Mouse (Mus musculus): ENCODE data around the gene Mindy4b-ps. TPM values are rescaled to one million over a fixed set of nuclear protein-coding genes. Genes with fewer than 3 reads are reported as not detected.
"Not testable (repeated sequence)": the region's sequence is repeated elsewhere in the genome, so short reads cannot be mapped to it uniquely, and the experiment has no call there.

Mindy4b-ps gene
- under 1 TPM; 0.41 to 0.65 TPM for total RNA-seq (2021)
- long read RNA-seq, experiment 1, partial matches to known transcripts = 1 of 1 reads
- long read RNA-seq, experiment 1, other reads (novel, unspliced or antisense) = 0 of 1 reads
- long read RNA-seq, experiment 2 = 0 reads

DNA sequence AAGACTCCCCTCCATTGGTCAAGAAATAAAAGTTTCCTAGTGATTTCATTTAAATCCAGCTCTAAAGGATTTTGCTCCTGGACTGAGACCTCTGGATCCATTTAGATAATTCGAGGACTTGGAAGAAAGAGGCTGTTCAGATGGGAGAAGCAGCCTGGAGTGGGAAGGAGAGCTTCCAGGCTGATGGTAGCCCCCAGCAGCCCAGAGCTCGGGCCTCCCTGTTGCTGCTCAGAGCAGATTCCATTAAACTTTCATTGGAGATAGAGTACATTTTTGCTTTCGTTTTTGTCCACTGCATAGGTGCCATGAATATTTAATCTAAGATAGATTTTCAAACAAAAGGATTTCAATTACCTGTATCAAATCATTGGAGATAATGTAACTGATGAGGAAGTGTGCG, at the start of gene Mindy4b-ps:
TSS of gene Mindy4b-ps (minus strand) at position 101 of the 400 bp plus-strand sequence.
- intact Hi-C loops (cut with DNase I) = no loop called here
- no peak for DNase-seq

DNA sequence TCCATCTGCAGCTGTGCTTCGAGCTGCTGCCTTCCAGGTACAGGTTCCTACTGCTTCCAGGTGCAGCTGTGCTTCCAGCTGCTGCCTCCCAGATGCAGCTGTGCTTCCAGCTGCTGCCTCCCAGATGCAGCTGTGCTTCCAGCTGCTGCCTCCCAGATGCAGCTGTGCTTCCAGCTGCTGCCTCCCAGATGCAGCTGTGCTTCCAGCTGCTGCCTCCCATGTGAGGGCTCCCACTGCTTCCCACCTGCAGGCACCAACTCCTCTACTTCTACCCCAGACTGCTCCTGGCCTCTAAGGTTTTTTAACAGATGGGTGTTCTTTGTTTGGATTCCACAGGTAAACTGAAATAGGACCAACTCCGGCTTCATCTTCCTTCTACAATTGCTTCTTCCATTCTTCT, 49.8 kb upstream of the Mindy4b-ps start:
- intact Hi-C loops (cut with DNase I); DNase-seq: not testable (repeated sequence)

DNA sequence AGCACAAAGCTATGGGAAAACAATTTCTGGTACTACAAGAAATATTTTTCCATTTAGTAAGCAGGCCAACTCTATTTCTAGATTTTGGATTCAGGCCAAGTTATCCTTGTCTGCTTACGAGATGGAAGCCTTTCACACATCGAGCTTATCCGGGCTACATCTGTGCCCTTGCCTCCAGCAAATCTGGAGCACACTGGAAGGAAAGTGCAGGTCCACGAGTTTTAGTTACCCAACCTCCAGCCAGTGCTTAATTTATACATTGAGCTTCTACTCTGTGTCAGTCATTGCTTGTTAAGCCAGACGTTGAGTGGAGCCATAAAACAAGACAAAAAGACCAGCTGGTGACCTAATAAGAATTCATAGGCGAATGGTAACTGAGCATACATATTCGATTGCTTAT, 43.6 kb upstream of the Mindy4b-ps start:
- no peak for DNase-seq

DNA sequence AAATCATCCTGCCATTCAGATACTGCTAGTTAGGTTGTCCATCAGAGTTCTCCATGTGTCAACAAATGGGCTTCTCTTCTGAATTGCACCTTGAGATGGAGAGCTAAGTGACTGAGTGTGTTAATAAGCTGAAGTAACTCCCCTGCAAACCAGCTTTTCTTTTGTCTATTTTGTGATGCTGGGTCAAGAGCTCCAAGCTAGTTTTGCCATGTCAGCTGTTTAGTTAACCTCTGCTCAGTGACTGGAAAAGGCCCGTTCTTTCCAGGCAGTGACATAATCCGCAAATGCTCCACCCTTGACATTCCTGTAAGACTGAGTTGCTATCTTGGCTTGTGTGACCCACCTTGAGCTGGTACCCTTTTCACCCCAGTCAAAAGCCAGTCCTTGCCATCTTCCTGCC, 40.9 kb upstream of the Mindy4b-ps start:
- intact Hi-C loops (cut with DNase I) = no loop called here
- no peak for DNase-seq

More for the DNA sequence above, 43.6 kb upstream of the Mindy4b-ps start:
- intact Hi-C loops (cut with DNase I) = no loop called here

DNA sequence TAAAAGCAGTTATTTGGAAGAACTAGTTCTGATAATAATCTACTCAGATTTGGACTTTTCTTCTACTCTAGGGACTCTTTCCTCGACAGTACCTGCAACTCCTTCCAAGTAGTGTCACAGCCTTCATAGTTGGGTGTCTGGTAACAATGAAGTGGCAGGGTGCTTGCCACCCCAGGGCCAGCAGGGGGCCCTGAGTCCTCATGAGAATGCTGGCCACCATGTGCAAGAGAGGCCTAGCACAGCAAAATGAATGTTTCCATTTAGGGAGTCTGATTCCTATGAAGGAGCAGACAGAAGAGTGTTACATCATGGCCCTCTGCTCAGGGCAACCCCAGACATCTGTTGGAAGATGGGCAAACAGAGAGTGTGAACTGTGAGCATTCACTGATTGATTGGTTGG, 21.3 kb upstream of the Mindy4b-ps start:
- intact Hi-C loops (cut with DNase I) = no loop called here
- DNase-seq = peak in 1 of 2 experiments; percentile 2

DNA sequence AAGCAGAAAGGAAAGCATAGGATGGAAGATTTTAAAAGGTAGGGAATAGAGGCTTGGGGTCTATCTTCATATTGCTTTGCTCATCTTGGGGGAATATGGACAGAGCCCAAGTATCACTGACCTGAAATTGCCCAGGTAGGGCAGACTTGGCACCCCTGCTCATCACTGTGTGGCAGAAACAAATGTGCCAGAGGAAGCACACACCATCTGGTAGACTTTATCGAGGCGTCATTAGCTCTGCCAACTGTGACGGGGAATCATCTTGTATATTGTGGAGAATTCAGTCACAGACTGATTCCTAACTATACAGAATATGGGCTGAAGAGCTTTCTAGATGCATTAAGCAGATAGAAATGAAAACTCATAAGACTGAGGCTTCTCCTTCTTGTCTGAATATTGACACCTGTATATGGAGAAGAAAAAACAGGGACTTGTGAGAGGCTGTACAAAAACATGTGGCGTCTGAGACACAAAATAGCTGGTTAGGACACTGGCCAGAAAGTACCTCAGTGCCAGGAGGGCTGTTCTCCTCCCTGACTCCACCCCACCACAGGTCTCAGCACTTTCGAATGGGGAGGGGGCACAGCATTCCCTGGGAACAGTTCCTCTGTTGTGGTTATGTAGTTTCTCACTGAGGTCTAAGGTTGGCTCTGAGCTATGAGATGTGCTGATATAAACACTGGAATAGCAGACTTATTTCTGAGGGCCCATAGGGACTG, 11.5 kb upstream of the Mindy4b-ps start:
- intact Hi-C loops (cut with DNase I) = no loop called here
- no peak for DNase-seq

DNA sequence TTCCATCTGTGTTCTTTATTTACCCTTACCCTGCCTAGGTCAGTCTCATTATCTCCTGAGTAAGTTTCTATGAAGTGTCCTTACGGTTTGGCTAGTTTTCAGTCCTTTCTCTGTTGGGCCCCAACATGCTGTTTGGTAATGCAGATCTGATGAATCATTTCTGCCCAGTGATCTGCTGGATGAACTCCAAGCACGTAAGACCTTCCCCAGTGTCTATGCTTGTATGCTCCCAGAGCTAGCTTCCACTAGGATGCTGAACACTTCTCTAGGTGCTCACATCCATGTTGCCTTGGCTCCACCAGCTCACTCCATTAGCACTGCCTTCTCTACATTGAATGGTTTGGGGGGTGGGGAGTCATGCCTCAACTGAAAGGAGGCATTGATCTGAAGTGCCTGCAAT, 10.8 kb upstream of the Mindy4b-ps start:
- intact Hi-C loops (cut with DNase I) = no loop called here
- DNase-seq = no peak

DNA sequence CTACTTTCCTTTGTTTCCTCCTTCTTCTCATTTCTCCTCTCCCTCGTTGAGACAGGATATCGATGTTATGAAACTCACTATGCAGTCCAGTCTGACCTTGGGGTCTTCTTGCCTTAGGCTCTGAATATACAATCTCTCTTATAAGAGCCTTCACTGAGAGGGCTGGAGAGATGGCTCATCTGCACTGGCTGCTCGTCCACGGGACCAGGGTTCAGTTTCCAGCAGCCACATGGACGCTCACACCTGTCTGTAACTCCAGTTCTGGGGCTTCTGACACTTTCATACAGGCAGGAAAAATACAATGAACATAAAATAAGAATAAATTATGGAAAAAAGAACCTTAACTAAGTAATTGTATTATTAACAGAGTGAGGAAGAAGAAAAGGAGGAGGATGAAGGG, 9.5 kb upstream of the Mindy4b-ps start:
- no peak for DNase-seq
- intact Hi-C loops (cut with DNase I) = no loop called here

DNA sequence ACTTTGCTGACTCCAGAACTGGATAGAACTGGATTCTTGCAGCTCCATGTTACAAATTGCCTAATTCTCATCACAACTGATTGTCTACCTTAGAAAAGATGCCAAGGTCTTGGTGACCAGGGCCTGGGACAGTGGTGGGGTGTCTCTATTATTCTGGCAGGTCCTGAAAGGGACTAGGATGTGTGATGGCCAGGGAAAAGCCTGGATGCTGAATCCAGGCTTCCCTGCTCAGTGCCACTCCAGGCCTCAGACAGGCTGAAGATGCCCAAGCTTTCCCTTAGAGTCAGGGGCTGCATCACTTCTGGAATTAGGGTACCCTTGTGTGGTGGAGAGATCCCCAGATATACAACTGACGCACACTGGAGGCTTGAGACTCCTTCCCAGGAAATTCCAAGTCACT, 7.8 kb upstream of the Mindy4b-ps start:
- intact Hi-C loops (cut with DNase I) = no loop called here
- DNase-seq = no peak

DNA sequence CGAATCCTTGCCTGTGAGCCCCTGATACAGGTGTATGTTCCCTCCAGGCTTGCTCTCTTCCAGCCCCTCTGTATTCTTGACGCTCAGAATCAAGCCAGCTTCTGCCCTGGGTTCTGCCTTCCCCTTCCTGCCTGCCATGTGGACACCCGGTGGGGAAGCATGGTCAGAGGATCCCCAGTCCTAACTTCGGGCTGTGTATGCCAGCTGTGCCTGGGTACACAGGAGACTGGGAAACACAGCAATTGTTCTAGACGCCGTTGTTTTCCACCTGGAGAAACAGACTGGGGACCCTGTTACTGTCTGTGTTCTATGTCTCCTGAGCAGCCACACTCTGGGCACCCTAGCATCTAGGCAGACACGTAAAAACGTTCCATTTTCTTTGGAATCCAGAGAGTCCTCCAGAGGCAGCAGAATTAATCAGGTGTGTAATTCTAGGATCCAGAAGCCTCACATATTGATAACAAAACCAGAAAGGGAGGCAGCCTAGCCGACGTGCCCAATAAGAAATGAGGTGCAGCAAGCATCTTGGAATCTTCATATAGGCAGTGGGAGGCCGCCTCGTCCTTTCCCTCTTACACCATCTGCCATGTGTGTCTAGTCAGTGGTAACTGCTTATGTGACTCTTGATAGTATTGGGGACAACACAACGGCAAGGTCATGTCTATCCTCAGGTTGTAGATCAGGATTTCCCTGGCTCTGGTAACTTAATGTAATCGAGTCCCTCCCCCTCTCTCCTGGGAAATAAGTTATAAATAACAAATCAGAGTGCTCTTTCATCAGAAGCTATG, 6.4 kb upstream of the Mindy4b-ps start:
- intact Hi-C loops (cut with DNase I) = no loop called here
- DNase-seq = no peak

DNA sequence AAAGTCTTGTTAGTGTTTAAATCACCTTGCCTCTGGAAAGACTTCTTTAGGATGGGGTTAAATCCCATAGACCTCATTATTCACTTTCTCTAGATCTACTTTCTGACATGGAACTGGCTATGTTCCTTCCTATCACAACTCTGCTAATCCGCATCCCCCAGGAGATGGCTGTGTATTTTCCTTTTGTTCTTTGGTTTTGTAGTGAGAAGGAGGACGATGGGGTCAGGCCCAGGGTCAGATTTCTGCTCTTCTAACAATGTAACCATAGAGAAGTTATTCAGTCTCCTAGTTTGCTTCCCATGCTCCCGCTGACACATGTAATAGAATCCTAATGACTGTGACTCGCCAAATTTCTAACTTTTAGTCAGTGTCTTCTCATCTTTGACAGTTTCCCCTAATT, 4.2 kb upstream of the Mindy4b-ps start:
- DNase-seq = no peak
- intact Hi-C loops (cut with DNase I) = no loop called here

DNA sequence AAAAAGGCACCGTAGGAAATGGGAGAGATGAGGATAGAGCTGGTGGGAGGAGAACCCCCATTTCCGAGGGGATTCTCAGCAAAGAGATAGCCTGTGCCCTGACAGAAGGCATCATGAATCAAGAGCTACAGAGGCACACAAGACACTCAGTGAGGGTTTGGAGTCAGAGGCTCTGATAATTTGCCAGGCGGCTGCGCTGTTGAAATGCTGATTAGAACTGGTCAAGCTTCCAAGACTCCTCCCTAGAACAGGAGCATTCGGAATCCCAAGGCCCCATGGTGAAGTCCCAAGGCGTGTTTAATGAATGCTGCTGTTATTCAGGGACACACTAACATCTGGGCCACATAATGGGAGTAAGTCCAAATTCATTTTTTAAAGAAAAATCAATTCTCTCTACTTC, 4.8 kb downstream of the Mindy4b-ps start:
- intact Hi-C loops (cut with DNase I) = no loop called here
- DNase-seq = peak; percentile 21 to 33

DNA sequence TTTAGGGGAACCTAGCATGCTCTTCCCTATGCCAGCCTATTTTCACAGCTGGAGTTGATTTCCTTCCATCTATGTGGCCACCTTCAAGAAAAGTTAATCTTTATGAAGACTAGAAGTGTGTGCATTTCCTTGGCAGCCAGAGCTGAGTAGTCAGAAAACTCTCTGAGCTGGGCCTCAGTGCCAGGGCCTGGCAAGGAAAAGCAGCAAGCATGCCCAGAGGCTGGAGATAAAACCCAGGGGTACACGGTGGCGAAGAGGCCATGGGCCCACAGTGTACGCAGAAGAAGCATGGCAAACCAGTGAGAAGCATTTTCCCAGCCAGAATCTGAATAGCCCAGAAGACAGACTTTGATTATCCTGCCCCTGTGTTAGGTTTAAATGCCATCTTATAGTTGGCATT, 7.9 kb downstream of the Mindy4b-ps start:
- intact Hi-C loops (cut with DNase I) = no loop called here
- peak; percentile 55 to 60 for DNase-seq

DNA sequence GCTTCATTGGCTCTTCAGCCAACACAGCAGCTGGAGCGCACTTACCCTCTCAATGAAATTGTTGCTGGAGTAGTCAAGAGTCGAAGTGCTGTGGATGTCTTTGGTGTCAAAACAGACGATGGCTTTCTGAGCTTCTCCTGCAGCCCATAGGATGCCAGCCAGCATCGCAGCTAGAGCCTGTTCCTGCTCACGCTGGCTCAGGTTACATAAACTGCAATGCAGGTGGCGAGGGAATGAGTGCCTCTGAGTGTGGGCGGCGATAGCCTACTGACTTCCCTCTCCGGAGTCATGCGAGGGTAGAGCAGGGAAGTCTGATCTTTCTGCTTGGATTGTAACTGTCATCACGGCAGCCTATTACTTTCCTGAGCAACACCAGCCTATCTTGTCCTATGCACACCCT, 11.8 kb downstream of the Mindy4b-ps start:
- no peak for DNase-seq
- intact Hi-C loops (cut with DNase I) = no loop called here

DNA sequence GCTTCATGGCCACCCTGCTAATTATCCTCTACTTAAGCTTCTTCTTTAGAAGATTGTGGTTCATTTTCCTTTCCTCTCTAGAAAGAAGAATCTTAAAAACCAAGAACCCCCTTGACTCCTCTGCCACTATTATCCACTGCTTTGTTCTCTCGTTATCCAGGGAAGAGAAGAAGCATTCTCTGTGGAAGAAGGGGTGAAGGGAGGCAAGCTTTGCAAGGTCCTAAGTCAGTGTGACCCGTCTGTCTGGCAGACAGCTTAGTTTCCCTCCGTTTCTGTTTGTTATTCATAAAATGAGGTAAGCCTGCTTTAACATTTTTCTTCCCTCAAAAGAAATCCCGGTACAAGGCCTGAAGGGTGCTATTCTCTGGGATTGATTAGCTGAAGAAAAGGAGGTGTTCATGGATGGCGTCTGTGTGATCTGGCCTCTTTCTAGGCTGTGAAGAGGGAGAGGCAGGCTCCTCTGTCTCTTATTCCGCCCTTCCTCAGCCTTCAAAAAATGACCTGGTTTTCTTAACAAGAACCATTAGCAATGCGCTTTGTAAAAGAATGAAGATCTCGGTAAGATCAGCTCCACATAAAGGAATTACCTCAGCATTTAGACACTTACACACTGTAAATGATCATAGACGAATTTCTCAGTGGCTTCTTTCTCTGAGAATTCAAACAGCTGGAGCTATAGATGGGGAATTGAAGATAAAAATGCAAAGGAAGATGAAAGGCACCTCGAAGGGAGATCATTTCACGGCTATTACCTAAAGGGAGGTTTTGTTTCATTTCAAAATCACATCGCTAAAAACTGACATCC, 12.8 kb downstream of the Mindy4b-ps start:
- intact Hi-C loops (cut with DNase I) = no loop called here
- no peak for DNase-seq

DNA sequence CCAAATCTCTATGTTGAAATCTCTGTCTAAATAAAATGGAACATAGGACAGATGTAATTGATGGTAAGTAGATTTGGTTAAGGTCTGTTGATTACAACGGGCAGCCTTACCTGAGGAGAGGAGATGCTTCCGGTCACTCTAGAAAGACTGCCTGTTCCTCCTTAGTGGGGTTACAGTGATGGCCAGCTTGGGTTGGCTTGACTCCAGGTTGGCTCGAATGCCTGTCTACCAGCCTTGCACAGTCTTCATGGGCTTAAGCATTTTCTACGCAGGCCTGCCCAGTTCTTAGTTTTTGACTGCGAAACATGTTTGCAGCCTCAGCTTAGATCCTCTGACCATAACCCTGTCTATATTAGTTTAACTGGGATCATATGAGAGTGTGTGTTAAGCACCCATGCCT, 13.5 kb downstream of the Mindy4b-ps start:
- no peak for DNase-seq
- intact Hi-C loops (cut with DNase I) = no loop called here

DNA sequence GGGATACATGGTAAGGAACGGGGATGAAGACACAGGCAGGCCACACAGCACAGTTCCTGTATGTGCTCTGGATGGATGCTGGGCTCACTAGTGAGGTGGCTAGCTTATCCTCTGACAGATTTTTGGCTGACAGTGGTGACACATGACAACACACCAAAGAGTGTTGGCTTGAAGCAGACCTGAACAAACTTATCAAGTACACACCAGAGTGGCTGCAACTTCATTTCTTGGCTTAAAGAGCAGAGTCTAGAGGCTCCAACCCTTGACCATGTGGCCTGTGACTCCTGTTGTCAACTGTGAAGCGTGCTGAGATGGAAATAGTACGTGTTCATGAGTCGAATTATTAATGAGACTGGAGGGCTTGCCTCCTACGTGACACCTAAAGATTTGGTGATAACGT, 17.4 kb downstream of the Mindy4b-ps start:
- DNase-seq = peak; percentile 11 to 49
- intact Hi-C loops (cut with DNase I) = no loop called here

DNA sequence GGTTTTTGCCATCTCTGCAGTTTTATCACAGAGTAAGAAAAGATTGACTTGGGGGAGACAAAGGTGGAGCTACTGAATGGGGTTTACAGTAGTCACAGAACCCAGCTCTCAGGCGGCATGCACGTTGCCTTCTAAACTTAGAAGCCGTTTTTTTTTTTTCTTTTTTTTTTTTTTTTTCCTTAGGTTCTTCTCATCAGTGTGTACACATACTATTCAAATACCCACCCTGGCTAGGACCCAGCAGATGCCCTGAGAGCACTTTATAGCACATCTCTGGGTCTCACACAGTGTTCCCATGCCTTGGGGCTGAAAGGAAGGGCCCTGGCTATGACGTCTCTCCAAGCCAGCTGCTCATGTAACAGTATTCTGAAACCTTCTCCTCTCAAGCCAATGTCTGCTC, 23.4 kb downstream of the Mindy4b-ps start:
- intact Hi-C loops (cut with DNase I) = no loop called here
- no peak for DNase-seq

DNA sequence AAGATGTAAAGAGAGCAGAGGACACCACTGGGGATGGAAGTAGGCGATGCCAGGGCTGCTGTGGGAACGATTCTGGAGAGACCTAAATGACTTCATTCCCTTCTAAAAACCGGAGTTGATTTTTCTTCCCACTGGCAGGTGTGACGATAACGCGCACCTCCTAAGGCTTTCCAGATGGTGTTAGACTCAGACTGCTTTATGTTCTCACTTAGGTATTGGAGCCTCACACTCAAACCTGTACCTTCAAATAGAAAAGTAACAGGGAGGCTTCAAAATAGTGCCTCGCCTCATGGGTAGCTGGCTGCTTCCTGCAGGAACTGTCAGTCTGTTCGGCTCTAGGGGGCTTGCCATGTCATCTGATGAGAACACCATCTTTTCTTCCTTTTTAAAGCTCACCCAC, 23.9 kb downstream of the Mindy4b-ps start:
- no peak for DNase-seq
- intact Hi-C loops (cut with DNase I) = no loop called here

DNA sequence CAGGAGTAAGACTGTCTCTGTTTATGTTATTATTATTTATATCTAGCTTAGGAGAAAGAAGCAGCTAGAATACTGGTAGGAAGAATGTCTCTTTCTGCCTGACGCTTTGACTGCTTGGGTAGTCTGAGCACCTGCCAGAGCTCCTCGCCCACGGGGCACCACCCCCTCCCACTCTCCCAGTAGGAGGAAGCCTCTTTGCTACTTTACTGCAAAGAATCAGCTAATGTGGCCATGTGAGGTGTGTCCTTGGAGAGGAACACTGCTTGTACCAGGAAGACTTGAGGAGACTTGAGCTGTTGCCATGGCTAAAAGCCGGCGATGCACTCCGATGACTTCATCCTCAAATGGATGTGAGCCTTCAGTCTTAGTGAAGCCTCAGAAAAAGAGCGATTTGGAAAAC, 32.6 kb downstream of the Mindy4b-ps start:
- DNase-seq = no peak
- intact Hi-C loops (cut with DNase I) = loop anchor here (10.0 kb wide), 1 partner anchor 375 kb away; the partner anchor contains the start of gene Tsc22d2

DNA sequence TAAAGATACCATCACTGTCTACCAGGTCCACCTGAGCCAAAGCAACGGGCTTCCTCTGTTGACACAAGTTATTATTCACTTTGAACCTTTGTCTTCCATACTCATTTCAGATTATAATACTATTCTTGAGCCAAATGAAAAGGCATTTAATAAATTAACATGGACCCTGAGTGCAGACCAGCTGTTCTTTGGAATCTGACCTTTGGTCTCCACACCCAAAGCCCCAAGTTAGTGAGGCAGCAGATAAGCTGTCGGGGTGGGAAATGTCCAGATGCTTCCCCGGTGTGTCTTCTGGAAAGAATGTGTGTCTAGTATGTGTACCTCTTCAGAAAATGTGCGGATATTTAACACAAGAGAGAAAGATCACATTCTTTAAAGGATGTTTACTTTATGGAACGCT, 33.1 kb downstream of the Mindy4b-ps start:
- no peak for DNase-seq
- intact Hi-C loops (cut with DNase I) = loop anchor here (10.0 kb wide), 1 partner anchor 374 kb away; the partner anchor contains the start of gene Tsc22d2
